Mouse (Mus musculus): ENCODE results near the gene Ap3m1. TPM values are rescaled to one million over a fixed set of nuclear protein-coding genes. Genes with fewer than 3 reads are reported as not detected.
"Not testable (repeated sequence)": the region's sequence is repeated elsewhere in the genome, so short reads cannot be mapped to it uniquely, and the experiment has no call there.

Gene Ap3m1
- total RNA-seq (2022) = 10 to 100 TPM; 56.2 to 70.4 (median 64.6) TPM

DNA sequence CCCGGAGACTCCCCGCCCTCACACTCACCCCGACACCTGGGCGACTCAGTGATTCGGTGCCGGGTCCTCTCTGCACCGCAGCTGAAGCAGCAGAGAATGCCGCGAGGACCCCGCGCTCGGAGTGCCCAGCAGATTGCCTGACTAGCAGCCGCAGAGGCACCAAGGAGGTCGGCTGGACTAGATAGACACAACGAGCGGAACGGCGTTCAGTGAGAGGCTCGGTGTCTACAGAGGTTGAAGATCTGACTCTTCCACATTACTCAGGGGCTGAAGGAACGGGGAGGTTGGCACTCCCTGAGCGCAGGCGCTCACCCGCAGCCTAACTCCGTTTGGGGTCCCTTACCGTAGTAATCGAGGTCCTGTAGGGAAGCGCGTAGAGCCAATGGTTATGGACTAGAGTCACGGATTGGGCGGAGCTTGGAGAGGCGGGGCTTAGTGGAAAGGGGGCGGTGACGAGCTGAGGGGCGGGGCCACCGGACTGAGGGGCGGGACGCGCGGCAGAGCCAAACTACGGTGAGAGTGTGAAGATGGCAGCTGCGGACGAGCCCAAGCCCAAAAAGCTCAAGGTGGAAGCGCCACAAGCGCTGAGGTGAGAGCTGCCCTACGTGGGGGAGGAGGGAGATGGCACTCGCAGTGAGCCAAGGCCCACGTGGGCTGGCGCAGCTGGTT is at the start of gene Ap3m1, which contains the start of gene Adk:
TSS of gene Ap3m1 (minus strand) at position 397 of the 669 bp plus-strand sequence.
TSS of gene Adk (plus strand) at position 463 of the 669 bp plus-strand sequence.
- DNase-seq (ENCODE audit: low spot score in 2 of 2) = peak; percentile 87 to 94

DNA sequence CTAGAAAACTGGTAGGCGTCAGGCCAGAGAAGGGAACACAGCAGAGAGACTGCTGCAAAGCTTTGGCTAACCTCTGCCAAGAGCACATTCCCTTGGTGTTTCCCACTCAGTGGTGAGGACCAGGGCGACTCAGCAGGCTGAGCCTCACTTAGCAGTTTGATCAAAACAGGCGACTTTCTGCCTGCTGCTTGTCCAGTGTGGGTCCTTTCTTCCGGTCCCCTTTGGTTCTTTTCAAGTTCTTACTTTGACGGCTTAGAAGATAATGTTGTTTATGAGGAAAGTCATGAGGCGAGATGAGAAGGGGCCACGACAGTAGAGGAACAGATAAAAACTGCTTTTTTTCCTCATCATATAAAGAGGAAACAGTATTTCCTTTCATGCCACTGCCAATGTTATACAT is 49.3 kb upstream of the Ap3m1 start:
- no peak for DNase-seq (ENCODE audit: low spot score in 2 of 2)

DNA sequence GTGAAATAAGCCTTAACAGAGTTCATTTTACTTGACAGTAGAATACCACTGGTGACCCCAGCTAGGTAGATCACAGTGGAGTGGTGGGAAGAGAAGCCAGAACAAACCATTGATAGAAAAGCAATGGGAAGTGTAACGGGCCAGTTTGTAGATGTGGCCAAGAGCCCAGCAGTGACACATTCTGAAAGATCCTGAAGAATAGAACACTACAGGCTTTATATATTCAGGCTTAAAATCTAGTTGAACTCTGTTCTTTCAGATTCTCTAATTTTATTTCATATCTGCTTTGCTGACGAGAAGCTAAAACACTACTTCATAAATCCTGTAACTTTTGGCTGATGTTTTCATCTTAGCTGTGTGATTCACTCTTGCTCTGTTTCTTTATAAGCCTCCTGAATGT is 48.6 kb upstream of the Ap3m1 start:
- DNase-seq (ENCODE audit: low spot score in 2 of 2) = no peak

DNA sequence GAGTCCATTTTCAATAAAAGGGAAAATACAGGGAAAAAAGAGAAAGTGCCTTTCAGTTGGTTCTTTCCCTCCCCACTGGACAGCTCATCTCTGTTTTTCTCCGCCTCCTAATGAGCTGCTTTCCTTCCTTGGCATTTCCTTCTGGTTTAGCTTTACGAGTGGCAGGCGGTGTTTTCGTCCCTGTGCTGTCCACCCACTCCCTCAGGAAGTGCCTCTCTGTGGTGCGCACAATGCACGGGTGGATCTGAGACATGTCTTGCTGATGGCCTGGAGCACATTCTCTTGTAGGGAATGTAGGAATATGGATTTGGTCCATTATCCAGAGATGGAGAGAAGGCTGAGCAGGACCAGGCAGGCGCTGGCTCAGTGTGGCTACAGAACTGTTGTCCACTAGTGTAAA is 47.1 kb upstream of the Ap3m1 start:
- DNase-seq (ENCODE audit: low spot score in 2 of 2) = no peak

DNA sequence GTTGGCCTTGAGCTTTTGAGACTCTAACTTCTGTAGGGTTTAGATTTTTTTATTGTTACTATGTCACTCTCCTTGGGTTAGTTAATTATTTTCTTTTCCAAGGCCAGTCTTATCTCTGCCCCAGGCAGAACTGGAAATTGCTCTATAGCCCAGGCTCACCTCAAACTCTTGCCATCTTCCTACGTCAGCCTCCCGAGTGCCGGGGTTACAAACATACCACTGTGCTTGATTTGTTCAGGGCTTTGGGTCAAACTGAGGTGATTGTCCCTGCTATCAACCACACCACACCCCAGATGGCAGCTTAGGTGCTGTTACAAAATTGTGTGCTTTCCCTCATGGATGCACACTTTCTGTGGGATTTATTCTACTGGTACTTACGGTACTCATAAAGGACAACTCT is 44.4 kb upstream of the Ap3m1 start:
- no peak for DNase-seq (ENCODE audit: low spot score in 2 of 2)

DNA sequence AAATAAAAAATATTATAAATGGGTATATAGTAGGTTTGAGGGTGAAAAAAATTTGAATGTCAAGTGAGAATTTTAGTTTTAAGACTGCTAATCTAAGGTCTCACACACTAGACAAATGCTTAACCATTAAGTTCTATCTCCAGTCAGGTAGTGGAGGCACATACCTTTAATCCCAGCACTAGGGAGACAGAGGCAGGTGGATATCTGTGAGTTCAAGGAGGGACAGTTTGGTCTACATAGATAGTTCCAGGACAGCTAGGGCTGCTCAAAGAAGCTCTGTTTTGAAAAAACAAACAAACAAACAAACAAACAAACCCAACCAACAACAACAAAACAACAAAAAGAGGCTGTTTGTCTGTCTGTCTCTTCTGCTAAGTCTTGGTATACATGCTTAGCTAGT is 44.0 kb upstream of the Ap3m1 start:
- DNase-seq (ENCODE audit: low spot score in 2 of 2) = no peak

DNA sequence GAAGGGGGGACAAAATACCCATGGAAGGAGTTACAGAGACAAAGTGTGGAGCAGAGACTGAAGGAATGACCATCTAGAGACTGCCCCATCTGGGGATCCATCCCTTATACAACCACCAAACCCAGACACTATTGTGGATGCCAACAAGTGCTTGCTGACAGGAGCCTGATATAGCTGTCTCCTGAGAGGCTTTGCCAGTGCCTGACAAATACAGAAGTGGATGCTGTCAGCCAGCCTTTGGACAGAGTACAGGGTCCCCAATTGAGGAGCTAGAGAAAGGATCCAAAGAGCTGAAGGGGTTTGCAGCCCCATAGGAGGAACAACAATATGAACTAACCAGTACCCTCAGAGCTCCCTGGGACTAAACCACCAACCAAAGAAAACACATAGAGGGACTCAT is 41.9 kb upstream of the Ap3m1 start:
- DNase-seq (ENCODE audit: low spot score in 2 of 2) = not testable (repeated sequence)

DNA sequence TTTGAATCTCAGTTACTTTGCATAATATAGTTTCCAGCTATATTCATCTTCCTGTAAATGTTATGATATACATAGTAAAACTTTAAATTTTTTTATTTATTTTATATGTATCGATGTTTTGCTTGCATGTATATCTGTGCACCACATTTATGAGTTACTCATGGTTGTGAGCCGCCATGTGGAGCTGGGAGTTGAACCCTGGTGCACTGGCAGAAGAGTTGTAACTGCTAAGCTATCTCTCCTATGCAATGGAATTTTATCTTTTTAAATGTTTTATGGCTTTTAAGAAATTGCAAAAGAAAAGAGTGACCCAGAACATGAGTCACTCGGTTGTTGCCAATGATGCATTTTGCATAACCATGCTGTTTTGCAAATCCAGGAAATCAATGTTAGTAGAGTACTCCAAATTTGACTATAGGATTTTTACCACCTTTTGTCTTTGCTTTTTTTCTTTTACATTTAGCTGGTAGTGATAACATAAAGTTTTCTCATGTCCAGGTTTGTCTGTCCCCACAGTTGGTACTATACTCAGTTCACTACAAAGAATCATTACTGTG is 38.7 kb upstream of the Ap3m1 start:
- DNase-seq (ENCODE audit: low spot score in 2 of 2) = no peak

DNA sequence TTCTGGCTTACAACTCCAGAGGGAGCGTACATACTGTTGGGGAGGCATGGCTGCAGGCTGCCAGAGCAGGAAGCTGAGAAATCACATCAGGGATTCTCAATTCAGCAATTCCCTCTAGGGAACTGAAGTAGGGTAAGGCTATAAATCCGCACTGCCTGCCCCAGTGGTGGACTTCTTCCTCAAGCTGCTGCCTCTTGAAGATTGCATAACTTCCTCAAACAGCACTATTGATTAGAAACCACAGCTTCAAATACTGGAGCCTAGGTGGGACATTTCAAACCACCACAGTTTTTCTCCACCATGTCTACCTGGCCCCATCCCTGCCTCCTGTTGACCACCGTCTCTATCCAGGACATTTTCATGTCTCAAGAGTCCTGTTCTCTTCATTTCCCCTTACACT is 38.1 kb upstream of the Ap3m1 start:
- no peak for DNase-seq (ENCODE audit: low spot score in 2 of 2)

DNA sequence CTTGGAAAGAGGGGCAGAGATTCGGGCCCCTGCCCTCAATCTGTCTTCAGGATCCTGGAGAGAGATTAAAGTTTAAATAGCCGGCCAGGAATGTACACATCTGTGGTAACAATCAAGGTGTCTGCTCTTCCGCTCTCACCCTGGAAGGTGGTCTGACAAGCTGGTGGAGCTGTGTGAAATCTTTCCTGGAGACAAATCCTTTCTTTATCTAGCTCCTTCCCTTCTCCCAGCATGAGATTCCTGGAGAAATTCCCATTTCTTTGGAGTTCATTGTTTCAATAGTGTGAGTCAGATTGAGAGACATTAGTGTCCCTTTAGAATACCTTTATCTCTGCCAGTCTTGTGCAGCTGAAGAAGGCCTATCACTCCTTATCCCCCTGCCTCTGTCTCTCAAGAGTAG is 36.4 kb upstream of the Ap3m1 start:
- DNase-seq (ENCODE audit: low spot score in 2 of 2) = no peak

DNA sequence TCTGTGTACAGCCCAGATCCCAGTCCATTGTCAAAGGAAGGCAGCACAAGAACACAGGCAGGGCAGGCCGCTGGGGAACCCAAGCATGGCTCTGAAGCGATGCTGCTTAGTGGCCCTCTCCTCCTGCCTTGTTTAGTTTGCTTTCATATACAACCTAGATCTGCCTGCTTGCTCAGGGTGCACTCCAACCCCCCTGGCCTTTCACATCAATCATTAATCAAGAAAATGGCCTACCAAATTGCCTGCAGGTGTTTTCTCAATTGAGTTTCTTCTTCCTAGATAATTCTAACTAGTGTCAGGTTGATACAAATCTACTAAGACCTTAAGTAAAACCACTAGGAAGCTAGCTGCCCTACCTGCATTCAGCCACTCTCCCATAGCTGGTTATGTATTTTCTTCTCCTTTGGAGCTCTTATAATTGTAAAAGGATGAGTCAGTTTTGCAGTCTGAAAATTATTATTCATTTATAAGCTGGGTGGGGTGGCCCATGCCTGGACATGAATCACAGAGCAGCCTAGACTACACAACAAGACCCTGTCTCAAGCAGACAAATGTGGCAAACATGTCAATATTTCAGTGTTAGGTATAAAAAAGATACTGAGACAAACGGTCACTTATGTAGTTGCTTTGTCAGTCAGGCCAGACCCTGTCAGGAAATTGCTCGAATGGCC is 35.2 kb upstream of the Ap3m1 start:
- DNase-seq (ENCODE audit: low spot score in 2 of 2) = no peak

DNA sequence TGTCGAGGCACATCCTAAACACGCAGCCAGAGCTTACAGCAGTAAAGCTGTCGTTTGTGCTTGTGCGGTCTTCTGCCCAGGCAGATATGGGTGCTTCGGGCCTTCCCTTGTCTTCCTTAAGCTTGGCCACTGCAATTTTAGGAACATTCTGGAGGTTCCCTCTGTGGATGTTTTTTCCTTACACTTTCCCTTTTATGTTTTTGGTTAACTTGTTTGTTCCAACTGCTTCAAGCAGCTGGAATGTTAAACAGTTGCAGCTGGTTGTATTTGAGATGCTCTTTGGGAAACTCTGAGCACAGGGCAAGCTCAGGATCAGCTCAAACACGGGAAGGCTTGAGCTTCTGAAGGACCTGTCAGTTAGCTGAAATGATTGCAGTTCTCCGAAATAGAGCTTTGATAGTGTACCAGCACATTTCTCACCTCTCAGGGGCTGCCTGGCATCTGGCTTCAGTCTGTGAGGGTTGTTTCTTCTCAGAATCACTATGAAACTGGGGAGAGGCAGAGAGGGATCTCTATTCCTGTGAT is 34.6 kb upstream of the Ap3m1 start:
- DNase-seq (ENCODE audit: low spot score in 2 of 2) = no peak

DNA sequence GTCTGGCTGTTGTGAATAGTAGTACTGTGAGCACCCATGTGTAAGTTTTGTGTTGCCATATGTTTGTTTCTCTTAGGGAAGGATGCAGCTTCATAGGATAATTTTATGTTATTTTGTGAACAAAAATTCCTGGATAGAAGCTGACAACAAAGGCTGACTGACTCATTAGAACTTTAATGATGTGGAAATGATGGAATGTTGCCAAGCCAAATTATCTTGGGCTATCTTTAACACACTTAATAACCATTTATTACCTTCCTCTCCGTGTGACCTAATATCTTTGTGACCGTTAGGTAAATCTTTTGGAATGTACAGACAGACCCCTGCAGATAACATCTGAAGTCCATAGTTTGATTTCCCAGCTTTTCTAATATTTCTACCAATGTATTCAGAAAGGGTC is 33.8 kb upstream of the Ap3m1 start:
- no peak for DNase-seq (ENCODE audit: low spot score in 2 of 2)

DNA sequence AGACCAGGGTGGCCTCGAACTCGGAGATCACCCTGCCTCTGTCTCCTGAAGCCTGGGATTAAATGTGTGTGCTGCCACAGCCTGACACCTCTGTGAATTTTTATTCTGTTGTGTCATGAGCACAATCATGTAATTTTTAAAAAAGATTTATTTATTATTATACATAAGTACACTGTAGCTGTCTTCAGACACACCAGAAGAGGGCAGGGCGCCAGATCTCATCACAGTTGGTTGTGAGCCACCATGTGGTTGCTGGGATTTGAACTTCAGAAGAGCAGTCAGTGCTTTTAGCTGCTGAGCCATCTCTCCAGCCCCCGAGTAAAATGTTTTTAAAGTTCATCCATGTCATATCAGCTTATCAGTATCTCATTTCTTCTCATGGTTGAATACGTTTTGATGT is 33.4 kb upstream of the Ap3m1 start:
- no peak for DNase-seq (ENCODE audit: low spot score in 2 of 2)

DNA sequence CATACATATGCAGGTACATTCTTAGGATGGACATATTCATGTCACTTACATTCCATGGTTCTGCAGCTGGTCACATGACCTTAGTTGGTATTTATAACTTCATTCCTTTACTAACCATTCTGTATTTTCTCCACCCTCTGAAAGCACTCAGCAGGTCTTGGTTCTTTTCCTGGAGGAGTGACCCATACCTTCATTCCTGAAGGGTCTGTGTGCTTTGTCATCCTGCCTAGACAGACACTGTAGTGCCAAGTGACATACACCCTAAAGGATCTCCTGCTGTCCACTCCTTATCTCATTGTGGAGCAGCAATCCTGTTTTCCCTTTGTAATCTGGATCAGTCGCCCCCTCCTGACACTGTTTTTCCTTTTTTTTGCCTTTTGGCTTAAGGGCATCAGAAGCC is 30.5 kb upstream of the Ap3m1 start:
- no peak for DNase-seq (ENCODE audit: low spot score in 2 of 2)

DNA sequence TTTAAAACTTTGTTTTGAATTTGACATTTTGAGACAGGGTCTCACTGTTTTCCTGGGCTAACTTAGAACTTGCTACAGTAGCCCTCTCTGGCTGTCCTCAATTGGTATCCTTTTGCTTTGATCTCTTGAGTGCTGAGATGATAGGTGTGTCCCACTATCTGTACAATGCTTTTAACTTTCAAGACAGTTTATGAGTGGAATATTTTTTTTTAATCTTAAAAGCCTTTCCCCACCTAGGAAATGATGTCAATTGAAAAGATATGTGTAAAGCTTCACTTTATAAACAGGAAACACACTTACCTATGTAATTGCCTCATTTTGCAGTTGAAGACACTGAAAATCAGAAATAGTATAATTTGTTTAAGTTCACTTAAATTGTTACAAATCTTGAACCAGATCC is 26.2 kb upstream of the Ap3m1 start:
- DNase-seq (ENCODE audit: low spot score in 2 of 2) = no peak

DNA sequence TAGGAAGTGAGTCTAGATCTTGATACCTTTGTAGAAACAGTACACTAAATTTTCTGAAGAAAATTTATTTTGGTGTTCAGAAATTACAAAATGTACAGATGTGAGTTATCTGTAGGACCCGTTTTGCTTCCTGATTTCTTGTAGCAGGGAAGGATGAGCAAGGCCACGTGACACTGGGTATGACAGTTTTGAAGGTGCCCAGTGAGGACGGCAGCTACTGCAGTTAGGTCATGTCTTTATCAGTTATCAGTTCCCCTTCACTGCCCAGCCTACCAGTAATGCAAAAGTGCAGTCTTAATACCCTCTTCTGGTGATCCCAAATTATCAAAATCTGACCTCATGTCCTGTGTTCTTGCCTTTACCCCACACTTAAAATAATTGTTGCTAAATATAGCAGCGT is 25.6 kb upstream of the Ap3m1 start:
- DNase-seq (ENCODE audit: low spot score in 2 of 2) = no peak

DNA sequence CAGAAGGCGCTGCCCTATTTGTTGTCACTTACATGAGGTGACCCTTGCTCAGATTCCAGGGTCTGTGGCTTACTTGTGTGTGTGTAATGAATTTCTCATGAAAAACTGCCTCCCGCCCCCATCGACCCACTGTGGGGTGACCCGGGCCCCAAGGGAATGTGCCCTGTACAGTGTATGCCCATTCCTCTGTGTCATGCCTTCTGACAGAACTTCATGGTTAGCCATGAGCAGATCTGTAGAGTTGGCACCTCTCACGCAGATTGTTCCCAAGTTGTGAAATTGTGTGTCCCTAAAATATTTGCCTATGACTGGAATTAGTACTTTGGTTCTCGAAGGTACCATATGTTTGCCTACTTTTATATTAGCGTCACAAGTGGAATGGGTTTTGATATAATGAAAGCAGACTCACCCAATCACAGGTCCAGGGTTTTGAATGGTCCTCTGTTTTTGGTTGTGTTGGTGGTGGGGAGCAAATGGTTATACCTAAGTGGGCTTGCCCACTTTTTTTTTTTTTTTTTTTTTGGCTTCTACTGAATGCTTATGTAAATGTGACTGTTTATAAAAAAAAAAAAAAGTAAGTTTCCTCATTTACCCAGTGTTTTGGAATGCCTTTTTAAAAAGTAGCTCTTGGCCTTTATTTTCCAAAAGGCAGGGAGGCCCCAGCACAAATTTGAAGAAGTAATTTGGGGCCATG is 24.3 kb upstream of the Ap3m1 start:
- DNase-seq (ENCODE audit: low spot score in 2 of 2) = no peak

DNA sequence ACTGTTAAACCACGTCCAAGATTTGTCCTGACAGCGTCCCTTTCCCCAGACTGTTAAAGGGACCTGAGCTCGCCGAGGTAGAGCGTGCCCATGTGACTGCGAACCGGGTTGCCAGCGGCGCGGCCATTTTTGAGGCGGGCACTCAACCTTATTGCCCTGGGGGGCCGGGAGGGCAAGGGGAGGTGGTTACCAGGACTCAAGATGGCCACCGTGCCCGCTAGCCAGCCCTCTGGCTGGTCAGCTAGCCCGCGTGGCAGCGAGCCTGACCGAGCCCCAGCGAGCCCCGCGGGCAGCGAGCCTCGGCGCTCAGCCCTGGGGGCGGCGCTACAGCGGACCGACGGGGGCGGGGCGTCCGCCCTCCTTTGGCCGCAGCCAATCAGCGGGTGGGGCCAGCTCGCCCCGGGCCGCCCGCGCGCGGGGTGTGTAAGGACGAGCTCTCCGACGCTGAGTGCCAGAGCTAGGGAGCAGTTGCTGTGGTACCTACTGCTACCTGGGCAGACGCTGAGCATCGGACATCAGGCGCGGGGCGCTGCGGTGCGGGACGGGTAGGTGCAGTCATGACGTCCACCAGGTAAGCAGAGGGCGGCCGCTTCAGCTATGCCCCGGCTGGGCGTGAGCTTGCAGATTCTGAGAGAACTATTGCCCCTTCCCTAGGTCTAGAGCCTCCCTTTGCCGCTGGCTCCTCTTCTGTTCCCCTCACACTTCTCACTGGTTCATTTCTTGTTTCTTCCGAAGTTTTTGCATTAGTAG is 23.6 kb upstream of the Ap3m1 start:
- DNase-seq (ENCODE audit: low spot score in 2 of 2) = peak; percentile 85 to 86

DNA sequence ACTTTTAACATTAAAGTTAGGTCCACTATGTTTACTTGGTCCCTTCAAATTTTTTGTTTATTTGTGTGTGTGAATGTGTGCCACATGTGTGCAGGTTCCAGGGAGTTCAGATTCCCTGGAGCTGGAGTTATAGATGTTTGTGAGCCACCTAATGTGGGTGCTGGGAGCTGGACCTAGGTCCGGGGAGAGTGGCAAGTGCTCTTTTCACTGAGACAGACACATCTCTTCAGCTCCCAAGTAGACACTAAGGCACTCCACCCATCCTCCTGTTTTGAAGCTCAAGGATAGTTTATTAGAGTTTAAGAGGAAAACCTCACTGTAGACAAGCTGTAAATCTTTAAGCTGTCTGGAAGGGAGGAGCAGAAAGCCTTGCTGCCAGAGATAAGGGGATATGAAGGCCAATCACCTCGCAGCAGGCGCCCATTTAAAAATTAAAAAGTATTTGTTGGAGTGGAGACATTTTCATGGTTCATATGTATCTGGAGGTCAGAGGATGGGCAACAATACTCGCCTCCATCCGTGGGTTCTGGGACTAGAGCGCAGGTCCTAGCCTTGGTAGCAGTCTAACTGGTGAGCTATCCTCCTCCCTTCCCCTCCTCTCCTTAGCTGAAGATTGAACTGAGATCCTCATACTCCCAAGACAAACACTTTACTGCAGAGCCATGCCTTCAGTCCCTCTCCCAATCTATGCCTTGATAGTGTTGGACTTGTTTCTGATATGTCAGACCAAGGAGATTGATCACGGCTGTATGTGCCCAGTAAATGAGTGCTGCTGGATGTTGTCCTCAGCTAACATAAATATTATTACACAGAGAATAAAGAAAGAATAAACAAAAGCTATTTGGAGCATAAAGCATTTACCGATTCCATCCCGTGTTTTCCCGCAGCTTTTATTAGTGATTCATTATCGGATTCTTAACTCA is 22.4 kb upstream of the Ap3m1 start:
- no peak for DNase-seq (ENCODE audit: low spot score in 2 of 2)

All from left cerebral cortex, adult 8-10 months (tissue).